Mouse (Mus musculus) embryonic fibroblast, embryonic 13.5 days (primary cell): ENCODE measurements around the gene Lpcat2.

Source experiments
- CTCF ChIP-seq: IDR thresholded peaks from 2 replicates; pipeline ENCODE4 v1.5.1; 2011; ENCODE audit warnings: mild to moderate bottlenecking, control low read depth, low read length, moderate library complexity, borderline replicate concordance; ENCODE audit not compliant: insufficient read depth
- POLR2A ChIP-seq: IDR thresholded peaks from 2 replicates; pipeline ENCODE4 v1.6.1; 2011; ENCODE audit warnings: low read depth, mild to moderate bottlenecking, control low read depth, low read length, moderate library complexity

- no peak for TF ChIP-seq CTCF
- TF ChIP-seq POLR2A = no peak
These were observed 104.6 kb downstream of the Lpcat2 start, which contains the start of gene Slc6a2 for GRCm38 (mm10) chr8:92959779-92960178.
